Mouse (Mus musculus): ENCODE measurements at regions not wholly inside any gene's neighbourhood (a gene's known extent, or its start where the extent isn't known, plus 50 kb on each side); places are given as distances from the start of the nearest gene placed in this dataset.

DNA sequence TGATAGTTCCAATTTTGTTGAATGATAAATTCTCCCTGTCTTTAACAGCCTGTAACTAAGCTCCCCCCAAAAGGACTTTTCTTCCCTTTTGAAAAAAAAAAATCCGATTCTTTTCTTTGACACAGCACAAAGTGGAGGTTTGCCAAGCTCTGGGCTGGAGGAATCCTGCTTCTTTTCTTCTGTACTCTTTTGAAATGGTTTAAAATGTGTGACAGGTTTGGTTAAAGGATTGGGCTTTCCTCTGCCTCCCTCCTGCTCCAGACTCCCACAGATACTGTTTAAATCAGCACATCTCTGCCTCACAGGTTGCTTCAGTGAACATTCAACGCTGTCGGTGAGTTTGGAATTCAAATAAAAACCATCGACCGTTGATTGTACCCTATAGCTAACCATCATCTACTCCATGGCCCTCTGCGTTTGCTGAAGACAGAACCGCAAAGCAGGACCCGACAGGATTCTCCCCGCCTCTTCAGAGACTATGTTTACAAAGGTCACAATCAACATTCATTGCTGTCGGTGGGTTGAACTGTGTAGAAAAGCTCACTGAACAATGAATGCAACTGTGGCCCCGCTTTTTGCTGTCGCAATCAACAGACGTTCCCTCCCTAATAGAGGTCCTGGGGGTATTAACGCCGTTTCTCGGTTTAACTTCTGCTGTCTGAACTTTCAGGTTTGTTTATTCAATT, 209.2 kb downstream of the Ptprc start:
- H3K4me3 ChIP-seq (replicated peaks): no peak overlapping the region
- TF ChIP-seq GATA1 (IDR thresholded peaks at IDR 0.05; ENCODE audit: borderline replicate concordance, low read length) (no peak), FLI1 (IDR thresholded peaks at IDR 0.05; ENCODE audit: low read length) (no peak)
- peaks cover 26% of the 10 kb centered on the region for H3K36me3 ChIP-seq (replicated peaks; ENCODE audit: low read length)
- H3K4me1 ChIP-seq: peaks cover 24% of the 10 kb centered on the region; the same call in 1 of the 2 replicates
- H3K27me3 ChIP-seq (replicated peaks): no peaks in the 10 kb centered on the region
- H3K9me3 ChIP-seq: no peaks in the 10 kb centered on the region

DNA sequence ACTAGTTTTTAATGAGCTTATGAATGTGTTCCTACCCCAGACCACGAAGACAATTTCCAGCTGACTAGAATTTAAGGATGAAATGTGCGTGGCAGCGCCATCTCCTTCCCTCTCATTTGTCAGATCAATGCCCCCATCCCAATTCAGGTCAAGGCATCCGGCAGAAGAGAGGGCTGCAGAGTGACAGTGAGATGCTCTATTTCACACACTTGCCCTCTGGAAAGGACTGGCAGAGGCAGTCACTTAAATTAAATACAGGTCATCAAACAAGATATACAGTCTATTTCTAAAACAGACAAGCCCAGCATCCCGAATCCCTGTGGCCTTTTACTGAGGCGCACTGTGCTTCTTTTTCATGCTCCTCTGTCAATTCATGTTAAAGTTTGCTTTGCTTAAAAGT, 211.9 kb downstream of the Ptprc start:
- TF ChIP-seq GATA1 (IDR thresholded peaks at IDR 0.05; ENCODE audit: borderline replicate concordance, low read length) (no peak), FLI1 (IDR thresholded peaks at IDR 0.05; ENCODE audit: low read length) (no peak)
- peaks cover 30% of the 10 kb centered on the region for H3K36me3 ChIP-seq (replicated peaks; ENCODE audit: low read length)
- no peak overlapping the region for H3K4me3 ChIP-seq (replicated peaks)
- no peaks in the 10 kb centered on the region for H3K27me3 ChIP-seq (replicated peaks)
- no peaks in the 10 kb centered on the region for H3K9me3 ChIP-seq
- peaks cover 24% of the 10 kb centered on the region; the same call in 1 of the 2 replicates for H3K4me1 ChIP-seq

DNA sequence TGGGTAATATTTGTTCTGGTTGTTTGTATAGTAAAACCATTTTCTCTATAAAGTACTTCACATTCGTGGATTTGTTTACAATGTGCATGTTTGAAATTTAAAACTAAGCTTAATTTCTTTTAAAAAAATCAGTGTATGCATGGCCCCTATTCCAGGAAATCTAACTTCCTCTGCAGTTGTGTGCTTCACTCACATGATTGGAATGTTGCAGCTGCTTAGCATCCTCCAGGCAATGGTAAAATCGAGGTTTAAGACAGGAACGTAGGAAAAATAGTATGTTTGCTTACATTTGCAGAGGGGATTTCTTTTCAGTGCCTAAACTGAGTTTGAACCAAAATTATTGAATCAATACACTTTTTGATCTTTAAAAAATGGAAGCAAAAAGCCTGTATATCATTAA, 217.5 kb downstream of the Ptprc start:
- no peak for TF ChIP-seq GATA1 (IDR thresholded peaks at IDR 0.05; ENCODE audit: borderline replicate concordance, low read length)
- TF ChIP-seq FLI1 (IDR thresholded peaks at IDR 0.05; ENCODE audit: low read length): no peak
- no peak overlapping the region for H3K4me3 ChIP-seq (replicated peaks)
- no peaks in the 10 kb centered on the region for H3K9me3 ChIP-seq
- peaks cover 6% of the 10 kb centered on the region; the same call in 1 of the 2 replicates for H3K4me1 ChIP-seq
- H3K36me3 ChIP-seq (replicated peaks; ENCODE audit: low read length): peaks cover 15% of the 10 kb centered on the region
- no peaks in the 10 kb centered on the region for H3K27me3 ChIP-seq (replicated peaks)

DNA sequence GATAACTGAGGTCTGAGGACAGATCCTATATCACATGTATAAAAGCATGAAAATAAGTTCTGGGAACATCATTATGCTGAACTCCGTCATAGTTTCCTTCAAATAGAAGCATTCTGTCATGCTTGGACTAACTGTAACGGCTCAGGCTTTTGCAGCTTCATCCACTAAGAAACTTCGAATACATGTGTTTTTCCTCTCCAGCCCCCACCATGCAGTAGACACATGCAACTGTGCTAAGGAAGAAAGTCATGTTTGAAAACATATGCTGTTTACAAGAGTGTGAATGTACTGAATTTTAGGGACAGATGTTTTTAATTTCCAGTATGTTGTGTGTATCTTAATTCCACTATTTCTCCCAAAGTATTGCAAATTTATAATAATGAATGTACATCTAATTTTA, 219.5 kb downstream of the Ptprc start:
- no peak overlapping the region for H3K4me3 ChIP-seq (replicated peaks)
- 0 out of 2 replicates have a peak, but pooled peaks cover 4% of the 10 kb centered on the region for H3K4me1 ChIP-seq
- no peaks in the 10 kb centered on the region for H3K27me3 ChIP-seq (replicated peaks)
- H3K36me3 ChIP-seq (replicated peaks; ENCODE audit: low read length): peaks cover 7% of the 10 kb centered on the region
- no peaks in the 10 kb centered on the region for H3K9me3 ChIP-seq
- no peak for TF ChIP-seq FLI1 (IDR thresholded peaks at IDR 0.05; ENCODE audit: low read length)
- TF ChIP-seq GATA1 (IDR thresholded peaks at IDR 0.05; ENCODE audit: borderline replicate concordance, low read length): no peak

DNA sequence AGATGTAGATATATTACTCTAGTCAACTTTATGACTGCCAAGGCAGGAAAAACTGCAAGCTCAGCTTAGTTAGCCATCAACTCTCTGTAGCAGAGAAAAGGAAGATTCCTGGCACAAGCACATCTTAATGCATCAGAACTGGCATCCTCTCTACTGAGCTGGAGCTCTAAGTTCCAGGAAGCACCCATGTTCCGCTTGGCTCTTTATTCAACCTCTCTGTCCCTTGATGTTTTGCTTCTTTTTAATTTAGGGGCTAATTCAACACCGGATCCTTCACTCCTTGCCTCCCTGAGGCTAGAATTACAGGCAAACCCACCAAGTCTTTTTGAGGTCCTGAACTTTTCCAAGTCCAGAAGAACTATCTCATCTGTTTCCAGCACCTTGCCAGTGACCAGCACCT, 220.4 kb downstream of the Ptprc start:
- H3K4me3 ChIP-seq (replicated peaks): no peak overlapping the region
- H3K4me1 ChIP-seq: 0 out of 2 replicates have a peak, but pooled peaks cover 4% of the 10 kb centered on the region
- H3K27me3 ChIP-seq (replicated peaks): no peaks in the 10 kb centered on the region
- no peaks in the 10 kb centered on the region for H3K9me3 ChIP-seq
- H3K36me3 ChIP-seq (replicated peaks; ENCODE audit: low read length): peaks cover 3% of the 10 kb centered on the region
- TF ChIP-seq FLI1 (IDR thresholded peaks at IDR 0.05; ENCODE audit: low read length): no peak

DNA sequence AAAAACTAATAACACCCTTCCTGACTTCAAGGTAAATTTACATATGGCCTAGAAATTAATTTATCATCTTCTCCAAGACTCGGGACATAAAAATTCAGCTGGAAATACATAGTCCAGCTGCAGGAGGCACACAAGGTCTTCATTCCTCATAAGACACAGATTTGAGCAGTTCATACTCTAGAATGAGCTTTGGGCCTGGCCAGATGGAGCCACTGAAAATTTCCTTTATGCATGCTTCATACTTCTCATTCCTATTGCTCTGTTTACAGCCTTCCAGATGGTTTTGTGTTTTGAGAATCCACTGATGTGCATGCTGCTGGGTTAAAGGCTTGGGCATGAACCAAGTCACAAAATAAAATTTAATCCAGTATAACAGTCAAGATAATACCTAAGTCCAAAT, 222.1 kb downstream of the Ptprc start:
- no peak for TF ChIP-seq GATA1 (IDR thresholded peaks at IDR 0.05; ENCODE audit: borderline replicate concordance, low read length)
- no peak for TF ChIP-seq FLI1 (IDR thresholded peaks at IDR 0.05; ENCODE audit: low read length)
- Histone ChIP-seq H3K4me3 (replicated peaks) (no peak overlapping the region), H3K9me3 (no peaks in the 10 kb centered on the region), H3K4me1 (0 out of 2 replicates have a peak, but pooled peaks cover 7% of the 10 kb centered on the region), H3K27me3 (replicated peaks) (no peaks in the 10 kb centered on the region), H3K36me3 (replicated peaks; ENCODE audit: low read length) (peaks cover 3% of the 10 kb centered on the region)

DNA sequence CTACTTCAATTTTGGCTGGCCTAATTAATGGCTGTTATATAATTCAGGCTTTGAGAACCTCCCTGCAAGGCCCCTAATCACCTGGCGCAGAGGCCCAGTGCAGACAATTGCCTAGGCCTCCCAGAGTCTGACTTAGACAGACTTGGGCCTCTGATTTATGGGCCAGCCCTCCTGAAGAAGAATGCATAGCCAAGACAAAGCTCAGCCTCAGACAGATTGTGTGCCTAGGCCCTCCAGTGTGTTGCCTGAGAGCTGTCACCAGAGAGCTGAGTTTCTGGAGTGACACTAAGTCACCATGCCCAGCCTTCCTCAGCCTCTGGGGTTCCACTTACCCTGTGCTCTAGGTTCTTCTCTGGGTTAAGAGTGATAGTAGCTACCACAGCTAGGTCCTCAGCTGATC, 222.7 kb downstream of the Ptprc start:
- TF ChIP-seq GATA1 (IDR thresholded peaks at IDR 0.05; ENCODE audit: borderline replicate concordance, low read length): no peak
- TF ChIP-seq FLI1 (IDR thresholded peaks at IDR 0.05; ENCODE audit: low read length): no peak
- Histone ChIP-seq H3K27me3 (replicated peaks) (no peaks in the 10 kb centered on the region), H3K9me3 (no peaks in the 10 kb centered on the region), H3K4me3 (replicated peaks) (no peak overlapping the region), H3K4me1 (peaks cover 7% of the 10 kb centered on the region; the same call in 1 of the 2 replicates), H3K36me3 (replicated peaks; ENCODE audit: low read length) (peaks cover 3% of the 10 kb centered on the region)

DNA sequence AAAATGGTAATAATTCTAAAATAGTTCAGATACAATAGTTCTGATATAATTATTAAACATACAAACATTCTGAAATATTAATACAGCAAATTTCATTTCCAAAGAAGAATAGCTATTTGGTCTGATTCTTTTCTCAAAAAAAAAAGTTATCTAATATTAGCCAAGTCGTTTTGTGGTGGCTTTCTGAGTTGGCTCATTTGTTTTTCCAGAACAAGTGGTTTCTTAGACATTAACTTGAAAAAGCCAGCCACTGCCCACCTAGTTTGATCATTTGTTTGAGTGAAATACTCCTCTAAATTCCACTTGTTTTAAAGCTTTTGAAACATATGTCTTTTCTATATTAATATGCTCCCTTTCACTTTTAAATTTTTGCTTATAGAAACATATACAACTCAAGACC, 227.6 kb downstream of the Ptprc start:
- Histone ChIP-seq H3K4me1 (peaks cover 5% of the 10 kb centered on the region; the same call in 1 of the 2 replicates), H3K36me3 (replicated peaks; ENCODE audit: low read length) (peaks cover 19% of the 10 kb centered on the region), H3K27me3 (replicated peaks) (no peaks in the 10 kb centered on the region), H3K4me3 (replicated peaks) (no peak overlapping the region), H3K9me3 (no peaks in the 10 kb centered on the region)
- TF ChIP-seq FLI1 (IDR thresholded peaks at IDR 0.05; ENCODE audit: low read length) (no peak), GATA1 (IDR thresholded peaks at IDR 0.05; ENCODE audit: borderline replicate concordance, low read length) (no peak)

DNA sequence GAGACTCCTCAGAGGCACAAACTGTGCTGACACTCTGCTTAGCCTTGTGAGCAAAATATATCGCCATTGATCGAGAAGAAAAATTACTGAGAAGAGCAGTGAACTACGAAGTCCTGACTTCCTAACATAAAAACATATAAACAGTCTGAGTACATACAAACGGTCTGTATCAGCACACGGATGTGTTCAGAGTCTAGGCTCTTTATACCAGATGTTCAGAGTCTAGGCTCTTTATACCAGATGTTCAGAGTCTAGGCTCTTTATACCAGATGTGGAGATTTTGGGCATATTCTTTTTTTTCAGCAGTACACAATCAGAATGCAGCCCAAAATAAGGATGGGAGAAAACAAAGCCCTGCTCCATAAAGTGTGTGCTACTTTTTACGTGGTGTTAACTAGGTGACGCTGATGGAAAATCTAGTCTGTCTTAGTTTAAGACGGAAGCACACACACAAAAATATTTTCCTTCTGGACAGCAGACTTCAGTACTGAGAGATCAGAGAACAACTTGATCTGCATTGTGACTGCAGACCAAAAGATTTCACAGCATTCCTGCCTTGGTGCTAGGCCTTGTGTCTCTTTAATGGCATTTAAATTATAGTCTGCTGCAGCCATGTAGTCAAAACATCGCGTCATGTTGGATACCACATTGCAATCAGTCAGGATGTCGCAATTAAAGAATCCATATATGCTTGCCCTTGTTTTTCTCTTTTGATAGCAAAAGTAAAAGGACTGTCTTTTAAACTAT, 233.6 kb downstream of the Ptprc start:
- Histone ChIP-seq H3K4me1 (no peaks in the 10 kb centered on the region; the same call in 1 of the 2 replicates), H3K9me3 (no peaks in the 10 kb centered on the region), H3K36me3 (replicated peaks; ENCODE audit: low read length) (peaks cover 34% of the 10 kb centered on the region), H3K4me3 (replicated peaks) (no peak overlapping the region), H3K27me3 (replicated peaks) (no peaks in the 10 kb centered on the region)
- no peak for TF ChIP-seq FLI1 (IDR thresholded peaks at IDR 0.05; ENCODE audit: low read length)
- no peak for TF ChIP-seq GATA1 (IDR thresholded peaks at IDR 0.05; ENCODE audit: borderline replicate concordance, low read length)

DNA sequence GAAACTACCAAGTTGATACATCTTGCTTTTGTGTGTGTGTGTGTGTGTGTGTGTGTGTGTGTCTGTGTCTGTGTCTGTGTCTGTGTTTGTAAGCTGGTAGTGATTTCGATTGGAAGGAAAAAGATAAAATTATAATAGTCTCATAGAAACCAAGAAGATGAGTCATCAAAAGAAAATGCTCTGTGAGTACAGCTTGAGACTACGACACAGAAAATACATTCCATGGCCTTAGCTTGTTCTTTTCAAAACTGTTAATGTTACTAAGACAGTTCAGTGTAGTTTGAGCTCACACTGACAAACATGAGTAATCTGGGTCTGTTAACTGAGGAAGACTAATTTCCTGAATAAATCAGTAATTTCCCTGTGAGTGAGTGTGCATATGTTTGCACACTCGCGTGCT, 239.8 kb downstream of the Ptprc start:
- Histone ChIP-seq H3K27me3 (replicated peaks) (no peaks in the 10 kb centered on the region), H3K4me1 (peaks cover 3% of the 10 kb centered on the region; the same call in 1 of the 2 replicates), H3K4me3 (replicated peaks) (no peak overlapping the region), H3K9me3 (no peaks in the 10 kb centered on the region), H3K36me3 (replicated peaks; ENCODE audit: low read length) (peaks cover 39% of the 10 kb centered on the region)
- no peak for TF ChIP-seq GATA1 (IDR thresholded peaks at IDR 0.05; ENCODE audit: borderline replicate concordance, low read length)
